Mouse (Mus musculus) activated CD4-positive, CD25-positive, alpha-beta regulatory T cell, adult 9 weeks (primary cell): ENCODE results near the gene Cela3b. TPM values are rescaled to one million over a fixed set of nuclear protein-coding genes. Genes with fewer than 3 reads are reported as not detected.

Experiments
- polyA plus RNA-seq: library from polyadenylated mRNA; unstranded; fragments of 100-300 nt; shearing (Covaris generic); gene quantifications from one replicate; pipeline ENCODE4 v1.2.1, GENCODE M21; 2017

Gene Cela3b
- polyA plus RNA-seq = not detected

DNA sequence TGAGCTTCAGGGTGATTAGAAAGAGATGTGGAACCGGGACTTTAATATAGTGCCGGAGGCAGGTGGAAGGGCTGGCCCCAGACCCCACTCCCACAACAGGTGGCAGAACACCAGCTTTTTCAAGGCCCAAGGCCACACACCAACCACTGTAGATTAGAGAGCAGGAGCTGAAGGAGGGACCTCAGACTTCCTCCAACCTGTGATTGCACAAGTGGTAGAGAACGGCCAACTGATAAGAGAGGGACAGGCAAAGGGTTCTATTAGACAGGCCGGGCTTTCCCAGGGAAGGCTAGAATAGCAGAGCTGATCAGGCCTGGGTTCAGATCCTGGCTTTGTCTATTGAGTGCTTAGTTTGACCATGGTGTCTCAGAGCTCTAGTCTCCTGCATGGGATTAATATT, at the start of gene Cela3b:
Cela3b (minus strand) TSS at position 39 of the 400 bp plus-strand sequence.

DNA sequence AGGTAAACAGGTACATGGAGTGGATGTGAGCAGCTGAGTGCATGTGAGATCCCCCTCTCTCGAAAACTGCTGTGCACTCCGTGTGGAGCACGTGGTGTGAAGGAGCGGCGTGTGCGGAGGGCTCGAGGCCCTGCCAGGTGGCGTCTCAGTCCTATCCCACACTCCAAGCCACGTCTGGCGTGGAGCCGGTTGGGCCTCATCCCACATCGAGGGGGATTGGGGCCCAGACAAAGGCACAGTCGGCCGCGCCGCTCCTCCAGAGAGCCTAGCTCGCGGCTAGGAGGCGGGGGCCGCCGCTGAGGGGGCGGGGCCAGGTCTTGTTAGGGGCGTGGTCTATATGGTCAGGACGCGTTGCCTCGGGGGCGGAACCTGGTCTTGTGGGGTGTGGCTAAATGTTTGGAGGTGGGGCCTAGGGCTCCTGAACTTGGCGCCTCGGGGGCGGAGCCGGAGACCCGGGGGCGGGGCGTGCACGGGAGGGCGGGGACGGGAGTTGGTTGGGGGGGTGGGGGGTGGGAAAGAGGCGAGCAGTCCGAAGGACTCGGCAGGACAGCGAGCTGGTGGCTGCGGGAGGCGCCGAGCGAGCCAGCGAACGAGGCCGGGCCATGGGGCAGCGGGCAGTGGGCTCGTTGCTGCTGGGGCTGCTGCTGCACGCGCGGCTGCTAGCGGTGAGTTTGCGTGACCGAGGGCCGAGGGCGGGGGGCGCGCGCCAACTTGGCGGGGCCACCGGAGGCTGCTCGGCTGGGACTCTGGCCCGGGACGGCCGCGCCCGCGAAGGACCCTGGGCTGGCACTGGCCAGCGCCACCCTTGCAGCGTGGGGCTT, 38.1 kb upstream of the Cela3b start, which contains the start of gene Hspg2:
Hspg2 (plus strand) TSS at position 510 of the 821 bp plus-strand sequence.

DNA sequence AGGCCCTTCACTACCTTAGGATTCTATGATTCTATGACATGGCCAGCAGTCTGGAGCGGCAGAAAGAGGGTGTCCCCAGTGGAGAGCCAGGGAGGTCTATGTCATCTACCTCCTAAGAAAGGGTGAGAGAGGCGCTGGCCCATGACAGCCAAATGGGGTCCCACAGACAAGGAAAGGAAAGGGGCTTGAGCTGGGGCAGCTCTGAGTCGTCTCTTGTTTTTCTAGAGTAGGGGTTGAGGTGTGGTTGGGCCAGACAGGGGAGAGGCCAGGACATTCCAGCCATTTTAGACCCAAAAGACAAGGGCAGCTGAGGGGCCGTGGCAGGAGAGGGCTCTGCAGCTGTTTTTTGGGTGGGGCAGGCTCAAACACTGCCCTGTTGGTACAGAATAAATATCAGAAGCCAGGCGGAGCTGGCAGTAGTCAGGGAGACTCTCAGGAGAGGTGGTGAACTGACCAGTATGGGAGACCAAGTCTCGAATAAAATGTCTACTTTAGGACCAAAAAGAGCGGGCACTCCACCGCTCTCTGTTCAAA, 23.0 kb upstream of the Cela3b start, which contains the start of gene 1700013G24Rik:
1700013G24Rik (plus strand) TSS at position 51 of the 534 bp plus-strand sequence.

DNA sequence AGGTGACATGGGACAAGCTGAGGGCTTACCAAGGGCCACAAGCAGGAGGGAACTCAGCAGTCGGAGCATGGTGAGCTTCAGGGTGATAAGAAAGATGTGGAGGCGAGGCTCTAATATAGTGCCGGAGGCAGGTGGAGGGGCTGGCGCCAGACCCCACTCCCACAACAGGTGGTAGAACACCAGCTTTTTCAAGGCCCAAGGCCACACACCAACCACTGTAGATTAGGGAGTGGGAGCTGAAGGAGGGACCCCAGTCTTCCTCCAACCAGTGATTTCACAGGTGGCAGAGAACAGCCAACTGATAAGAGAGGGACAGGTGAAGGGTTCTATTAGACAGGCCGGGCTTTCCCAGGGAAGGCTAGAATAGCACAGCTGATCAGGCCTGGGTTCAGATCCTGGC, 20.6 kb downstream of the Cela3b start, which contains the start of gene Cela3a:
Cela3a (minus strand) TSS at position 101 of the 400 bp plus-strand sequence.

Other genes starting within 250 kb of the Cela3b start
- gene Wnt4, start 153.1 kb downstream of the Cela3b start, polyA plus RNA-seq = 0.20 TPM
- gene Cdc42, start 72.8 kb downstream of the Cela3b start, polyA plus RNA-seq = 972 TPM
- not detected for gene Cela3a, start 20.7 kb downstream of the Cela3b start, polyA plus RNA-seq
- not detected for gene 1700013G24Rik, start 22.7 kb upstream of the Cela3b start, polyA plus RNA-seq
- 0.04 TPM for gene Hspg2, start 38.2 kb upstream of the Cela3b start, polyA plus RNA-seq
- not detected for gene Ldlrad2, start 144.0 kb upstream of the Cela3b start, polyA plus RNA-seq
- gene Usp48, start 163.2 kb upstream of the Cela3b start, polyA plus RNA-seq = 61.1 TPM
- 1.8 TPM for gene Rap1gap, start 234.2 kb upstream of the Cela3b start, polyA plus RNA-seq